Mouse (Mus musculus) megakaryocyte, embryonic 14.5 days (primary cell): ENCODE results near the gene Patl2.

Source experiments
- FLI1 ChIP-seq: IDR thresholded peaks from 2 replicates; pipeline ENCODE4 v1.6.1; 2012; ENCODE audit warnings: low read length, inconsistent platforms, mixed read lengths
- GATA1 ChIP-seq: IDR thresholded peaks from 3 replicates; pipeline ENCODE4 v1.6.1; 2012; ENCODE audit warnings: mixed read lengths, low read length, inconsistent platforms, borderline replicate concordance

DNA sequence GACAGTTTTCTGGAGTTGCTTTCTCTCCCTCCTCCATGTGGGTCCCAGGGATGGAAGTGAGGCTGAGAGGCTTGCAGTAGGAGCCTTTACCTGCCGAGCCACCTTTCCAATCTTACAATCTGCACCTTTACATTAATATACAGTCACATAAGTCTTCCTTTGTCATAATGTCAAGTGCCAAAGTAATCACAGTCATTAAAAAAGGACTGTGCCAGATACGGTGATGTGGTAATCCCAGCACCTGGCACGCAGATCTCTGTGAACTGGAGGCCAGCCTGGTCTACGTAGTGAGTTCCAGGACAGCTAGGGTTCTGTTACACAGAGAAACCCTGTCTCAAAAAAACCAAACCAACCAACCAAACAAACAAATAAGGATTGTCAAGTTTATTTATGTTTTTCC is 92.1 kb downstream of the Patl2 start:
- TF ChIP-seq GATA1 (no peak), FLI1 (no peak)
